ENCODE assay signal across 19 mouse cellular contexts in genomic region chr8:48915275-48915674, GRCm38 (mm10).
DNase-seq lines count a peak whose midpoint lies in the region; ATAC-seq and TF ChIP-seq lines count a peak whose summit lies in the region.
"Had no signal": no experiment of that assay in that cellular context is flagged by ENCODE, and none has a peak within 500 bp of the region (broad histone marks: within the 10 kb centered on the region; RNA-seq: fewer than 3 reads in every experiment).

No protein-coding gene starts in this region.

- H3K27me3 ChIP-seq in liver, adult 2 months (ENCODE audit: control insufficient read depth, insufficient read depth, low read length) = no peaks in the 10 kb centered on the region
- H3K27me3 ChIP-seq in liver, embryonic 12.5 days (replicated peaks) = no peaks in the 10 kb centered on the region
- H3K27me3 ChIP-seq in midbrain, postnatal 0 days (ENCODE audit: insufficient read depth, low read length) = no peaks in the 10 kb centered on the region
- H3K27me3 ChIP-seq in midbrain, embryonic 13.5 days = no peaks in the 10 kb centered on the region
- H3K27me3 ChIP-seq in Patski = peaks cover 31% of the 10 kb centered on the region
- H3K27me3 ChIP-seq: embryonic facial prominence, embryonic 12.5 days; forebrain, embryonic 12.5 days; hindbrain, embryonic 15.5 days had no signal

- 23% methylated on average over 3 of the region's 3 CpGs for WGBS in liver, adult 2 months
- 53% methylated on average over 3 of the region's 3 CpGs for WGBS in liver, embryonic 12.5 days (ENCODE audit: insufficient replicate concordance)
- WGBS in midbrain, postnatal 0 days = 67% methylated on average over 3 of the region's 3 CpGs
- 65% methylated on average over 3 of the region's 3 CpGs for WGBS in midbrain, embryonic 13.5 days

- no peaks in the 10 kb centered on the region for H3K79me2 ChIP-seq in liver, adult 2 months (ENCODE audit: control insufficient read depth, insufficient read depth, low read length)

- H3K9ac ChIP-seq in liver, adult 2 months (ENCODE audit: low read depth, low read length) = no peak overlapping the region
- no peak overlapping the region for H3K9ac ChIP-seq in liver, embryonic 12.5 days
- no peak overlapping the region for H3K9ac ChIP-seq in midbrain, postnatal 0 days (replicated peaks; ENCODE audit: low read length, poor library complexity, severe bottlenecking)
- H3K9ac ChIP-seq in midbrain, embryonic 13.5 days (replicated peaks) = no peak overlapping the region
- H3K9ac ChIP-seq: embryonic facial prominence, embryonic 12.5 days; forebrain, embryonic 12.5 days; heart, embryonic 13.5 days; hindbrain, embryonic 15.5 days had no signal

- ATAC-seq in liver, embryonic 12.5 days = no peak
- no peak for ATAC-seq in midbrain, postnatal 0 days (ENCODE audit: low FRiP score)
- ATAC-seq in midbrain, embryonic 13.5 days = no peak
- ATAC-seq in Patski = no peak
- ATAC-seq in erythroid progenitor cell, adult 5-6 weeks (replicated peaks; ENCODE audit: low FRiP score, poor library complexity, severe bottlenecking) = no peak
- ATAC-seq: forebrain, embryonic 16.5 days had no signal

- H3K4me2 ChIP-seq in liver, embryonic 12.5 days = no peak overlapping the region
- no peak overlapping the region for H3K4me2 ChIP-seq in midbrain, postnatal 0 days (ENCODE audit: low read depth, low read length, poor library complexity, severe bottlenecking)
- no peak overlapping the region for H3K4me2 ChIP-seq in midbrain, embryonic 13.5 days (replicated peaks)
- H3K4me2 ChIP-seq: embryonic facial prominence, embryonic 12.5 days; forebrain, embryonic 12.5 days; heart, embryonic 13.5 days; hindbrain, embryonic 15.5 days had no signal

- in situ Hi-C loops in Patski (cut with MboI; ENCODE audit: low pct_unique_long_range_greater_than_20kb) = no loop called here

- CTCF ChIA-PET in Patski (lab: Charles Lee) = interaction anchor here (1.3 kb wide), 1 partner anchor 13 kb away, joined by 4 read pairs; no protein-coding TSS in a partner anchor

- TF ChIP-seq POLR2A in liver, adult 2 months (IDR thresholded peaks at IDR 0.05; ENCODE audit: extremely low read depth, insufficient read depth, low read length) = no peak

- no peaks in the 10 kb centered on the region for H3K36me3 ChIP-seq in liver, adult 2 months (ENCODE audit: control insufficient read depth, insufficient read depth, low read length)
- no peaks in the 10 kb centered on the region for H3K36me3 ChIP-seq in liver, embryonic 12.5 days
- H3K36me3 ChIP-seq in midbrain, postnatal 0 days (ENCODE audit: insufficient read depth, low read length) = no peaks in the 10 kb centered on the region
- no peaks in the 10 kb centered on the region for H3K36me3 ChIP-seq in midbrain, embryonic 13.5 days
- H3K36me3 ChIP-seq: embryonic facial prominence, embryonic 12.5 days; forebrain, embryonic 12.5 days; heart, embryonic 13.5 days; hindbrain, embryonic 15.5 days had no signal

- POLR2A ChIA-PET in Patski (lab: Charles Lee) = no interaction called here

- no peak overlapping the region for H3K27ac ChIP-seq in liver, adult 2 months (replicated peaks; ENCODE audit: insufficient read depth, low read depth, low read length)
- no peak overlapping the region for H3K27ac ChIP-seq in liver, embryonic 12.5 days
- no peak overlapping the region for H3K27ac ChIP-seq in midbrain, postnatal 0 days (ENCODE audit: low read depth, low read length)
- H3K27ac ChIP-seq in midbrain, embryonic 13.5 days = no peak overlapping the region
- H3K27ac ChIP-seq: embryonic facial prominence, embryonic 12.5 days; forebrain, embryonic 12.5 days; heart, embryonic 13.5 days; hindbrain, embryonic 15.5 days had no signal

- intact Hi-C loops in left cerebral cortex, postnatal 14 days (cut with DNase I) = no loop called here

- no peaks in the 10 kb centered on the region for H3K9me3 ChIP-seq in liver, embryonic 12.5 days (replicated peaks)
- no peaks in the 10 kb centered on the region for H3K9me3 ChIP-seq in midbrain, postnatal 0 days (ENCODE audit: low read length)
- H3K9me3 ChIP-seq in midbrain, embryonic 13.5 days = no peaks in the 10 kb centered on the region
- H3K9me3 ChIP-seq: embryonic facial prominence, embryonic 12.5 days; forebrain, embryonic 12.5 days; heart, embryonic 13.5 days; hindbrain, embryonic 15.5 days had no signal

- DNase-seq in liver, adult 2 months (ENCODE audit: extremely low read depth, low read depth, low spot score) = peak; percentile 55
- no peak for DNase-seq in midbrain, postnatal 0 days (ENCODE audit: low spot score)
- no peak for DNase-seq in Patski (ENCODE audit: low read depth, low spot score)
- DNase-seq in left cerebral cortex, postnatal 14 days (ENCODE audit: low spot score in 2 of 2) = no peak
- DNase-seq: adrenal gland, adult 8-10 months; adrenal gland, postnatal 36 days; cerebellum, adult 11 months; cerebellum, adult 9-10 months; cerebellum, postnatal 25 days; gastrocnemius, postnatal 14 days; heart, postnatal 36 days had no signal

- no peak overlapping the region for H3K4me3 ChIP-seq in liver, adult 2 months (ENCODE audit: insufficient read depth, low read depth, low read length)
- no peak overlapping the region for H3K4me3 ChIP-seq in liver, embryonic 12.5 days
- no peak overlapping the region for H3K4me3 ChIP-seq in midbrain, postnatal 0 days (ENCODE audit: low read depth, low read length)
- no peak overlapping the region for H3K4me3 ChIP-seq in midbrain, embryonic 13.5 days (replicated peaks)
- H3K4me3 ChIP-seq: embryonic facial prominence, embryonic 12.5 days; forebrain, embryonic 12.5 days; heart, embryonic 13.5 days; hindbrain, embryonic 15.5 days had no signal

- TF ChIP-seq CTCF in liver, adult 2 months (IDR thresholded peaks at IDR 0.05; ENCODE audit: low read depth, low read length) = peak; percentile 65
- 0 out of 2 replicates have a peak, but pooled peaks have one; percentile 6 for TF ChIP-seq CTCF in midbrain, postnatal 0 days (IDR thresholded peaks at IDR 0.05)
- peak; percentile 39 for TF ChIP-seq CTCF in Patski (IDR thresholded peaks at IDR 0.05)

- H3K4me1 ChIP-seq in liver, adult 2 months (ENCODE audit: control insufficient read depth, insufficient read depth, low read length) = peaks cover 2% of the 10 kb centered on the region; the same call in 1 of the 2 replicates
- no peaks in the 10 kb centered on the region for H3K4me1 ChIP-seq in liver, embryonic 12.5 days
- no peaks in the 10 kb centered on the region for H3K4me1 ChIP-seq in midbrain, postnatal 0 days (ENCODE audit: insufficient read depth, low read length)
- no peaks in the 10 kb centered on the region for H3K4me1 ChIP-seq in midbrain, embryonic 13.5 days (replicated peaks)
- H3K4me1 ChIP-seq: embryonic facial prominence, embryonic 12.5 days; forebrain, embryonic 12.5 days; hindbrain, embryonic 15.5 days had no signal

Comparison
In these comparisons a context has a peak if more than half of its experiments do, and no peak if none do; other contexts are left out.
1. CTCF ChIP-seq: peak in every context shown above with its lines; median percentile 65 in liver, adult 2 months; 39 in Patski; 6 in midbrain, postnatal 0 days.